Mouse (Mus musculus): ENCODE measurements around the gene Itpr2.

Gene Itpr2

DNA sequence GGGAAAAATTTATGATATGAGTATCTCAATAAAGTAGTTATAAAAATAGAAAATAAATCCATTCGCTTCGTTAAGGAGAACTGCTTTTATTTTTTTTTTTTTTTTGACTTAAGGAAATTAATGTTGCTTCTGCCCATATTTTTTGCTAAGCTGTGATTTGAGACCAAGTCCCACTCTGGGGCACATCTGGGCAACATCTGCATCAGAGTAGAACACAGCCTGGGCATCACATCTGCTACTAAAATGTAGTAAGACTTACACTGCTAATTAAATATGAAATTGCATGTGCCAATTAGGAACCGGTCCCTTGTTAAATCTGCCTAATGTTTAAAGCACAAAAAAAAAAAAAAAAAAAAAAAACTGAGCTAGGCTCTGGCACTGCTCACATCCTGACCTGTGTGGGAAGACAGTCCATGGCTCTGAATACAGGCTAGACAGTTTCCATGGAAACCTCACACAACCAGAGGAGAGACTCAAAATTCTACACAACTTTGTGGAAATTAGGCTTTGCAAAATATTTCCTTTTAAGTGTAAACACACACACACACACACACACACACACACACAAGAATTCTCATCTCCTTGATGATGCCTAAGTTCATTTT lies 247.7 kb downstream of the Itpr2 start:
- no peak for DNase-seq

DNA sequence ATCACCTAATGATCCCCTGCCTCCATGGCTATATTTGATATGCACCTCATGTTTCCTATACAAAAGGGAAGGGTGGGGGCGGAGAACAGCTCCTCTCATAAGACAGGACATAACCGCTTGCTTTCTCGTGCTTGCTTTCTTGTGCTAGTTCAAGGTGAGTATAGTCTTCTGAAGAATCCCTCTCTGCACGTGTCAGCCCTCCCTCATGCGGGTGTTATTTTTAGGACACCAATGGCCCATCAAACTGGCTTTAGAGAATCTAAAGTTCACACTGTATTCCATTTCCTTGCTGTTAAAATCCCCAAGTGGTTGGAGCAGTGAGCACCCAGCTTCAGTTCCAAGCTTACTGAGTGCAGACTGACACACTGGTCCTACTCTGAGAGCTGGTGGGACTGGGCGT lies 252.9 kb downstream of the Itpr2 start:
- DNase-seq, result no peak

DNA sequence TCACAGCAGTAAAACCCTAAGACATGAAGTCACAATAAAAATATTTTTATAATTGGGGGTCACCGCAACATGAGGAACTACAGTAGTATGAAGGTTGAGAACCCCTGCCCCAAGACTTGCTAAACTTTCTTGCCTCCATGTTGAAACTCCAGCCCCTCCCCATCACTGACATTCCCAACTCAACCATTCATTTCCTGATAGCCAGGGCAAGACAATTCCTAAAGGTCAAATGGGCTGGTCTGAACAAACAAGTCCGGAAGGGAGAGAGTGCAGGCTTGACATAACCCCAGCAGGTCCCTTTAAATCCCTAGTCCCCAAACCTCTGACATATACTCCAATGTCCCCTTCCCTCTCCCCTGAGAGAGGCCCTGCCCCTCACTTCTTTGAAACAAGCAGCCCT lies 253.7 kb downstream of the Itpr2 start:
- no peak for DNase-seq

DNA sequence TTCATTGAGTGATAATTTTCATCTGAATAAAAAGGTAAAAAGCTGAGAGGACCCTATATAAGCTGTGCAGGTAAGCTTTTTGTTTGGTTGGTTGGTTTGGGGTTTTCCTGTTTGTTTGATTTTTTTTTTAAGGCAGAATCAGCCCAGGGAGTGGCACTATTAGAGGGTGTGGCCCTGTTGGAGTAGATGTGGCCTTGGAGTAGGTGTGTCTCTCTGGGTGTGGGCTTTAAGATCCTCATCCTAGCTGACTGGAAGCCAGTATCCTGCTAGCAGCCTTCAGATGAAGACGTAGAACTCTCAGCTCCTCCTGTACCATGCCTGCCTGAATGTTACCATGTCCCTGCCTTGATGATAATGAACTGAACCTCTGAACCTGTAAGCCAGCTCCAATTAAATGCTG lies 254.1 kb downstream of the Itpr2 start:
- no peak for DNase-seq

DNA sequence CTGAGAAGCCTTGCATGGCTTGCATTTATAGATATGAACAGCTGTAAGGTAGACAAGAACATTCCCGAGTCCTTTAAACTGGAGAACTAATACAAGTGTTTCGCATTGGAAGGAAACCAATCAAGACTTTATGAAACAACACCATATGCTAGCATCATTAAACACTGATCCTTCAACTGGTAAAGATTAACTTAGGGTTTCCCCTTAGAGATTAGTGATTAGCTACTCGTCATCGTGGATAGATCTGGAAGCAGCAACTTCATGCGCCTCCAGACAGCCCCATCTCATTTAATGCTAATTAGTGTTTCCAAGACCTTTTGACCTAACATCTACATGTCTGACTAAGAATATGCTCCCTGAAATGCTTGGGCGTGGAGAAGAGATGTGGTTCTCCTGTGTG lies 255.7 kb downstream of the Itpr2 start:
- no peak for DNase-seq

DNA sequence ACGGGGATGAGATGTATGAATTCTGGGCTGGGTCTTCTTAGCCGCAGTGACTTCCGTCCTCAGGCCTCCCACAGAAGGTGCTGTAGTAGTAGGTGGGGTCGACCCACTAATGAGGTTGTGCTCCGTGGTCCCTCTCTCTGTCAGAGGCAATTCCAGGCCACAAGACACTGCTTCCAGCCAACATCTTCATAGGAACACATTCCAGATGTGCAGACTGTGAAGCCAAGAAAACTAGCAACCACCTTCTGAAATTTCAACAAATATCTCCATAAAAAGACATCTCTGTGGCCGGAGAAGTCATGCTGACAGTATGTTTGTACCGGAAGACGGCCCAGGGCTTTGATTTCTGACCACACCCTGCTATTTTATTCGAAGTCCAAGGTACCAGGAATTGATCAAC lies 256.1 kb downstream of the Itpr2 start:
- DNase-seq, result no peak

DNA sequence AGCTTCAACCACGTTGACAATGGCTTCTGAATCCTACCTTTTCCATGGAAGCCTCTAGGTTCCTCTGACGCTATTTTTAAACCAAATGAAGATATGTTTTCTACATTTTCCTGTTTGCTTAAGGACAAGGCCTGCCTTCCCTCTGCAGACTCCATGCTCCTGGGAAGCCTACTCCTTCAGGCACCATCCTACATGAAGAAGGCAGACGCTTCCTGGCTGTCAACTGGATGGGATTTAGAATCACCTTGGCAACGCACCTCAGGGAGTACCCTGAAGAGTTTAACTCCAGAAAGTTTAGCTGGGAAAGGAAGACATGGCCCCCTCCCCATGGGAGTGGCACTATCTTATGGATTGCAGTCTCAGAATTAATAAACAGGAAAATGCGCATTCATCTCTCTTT lies 259.0 kb downstream of the Itpr2 start:
- DNase-seq, result no peak

DNA sequence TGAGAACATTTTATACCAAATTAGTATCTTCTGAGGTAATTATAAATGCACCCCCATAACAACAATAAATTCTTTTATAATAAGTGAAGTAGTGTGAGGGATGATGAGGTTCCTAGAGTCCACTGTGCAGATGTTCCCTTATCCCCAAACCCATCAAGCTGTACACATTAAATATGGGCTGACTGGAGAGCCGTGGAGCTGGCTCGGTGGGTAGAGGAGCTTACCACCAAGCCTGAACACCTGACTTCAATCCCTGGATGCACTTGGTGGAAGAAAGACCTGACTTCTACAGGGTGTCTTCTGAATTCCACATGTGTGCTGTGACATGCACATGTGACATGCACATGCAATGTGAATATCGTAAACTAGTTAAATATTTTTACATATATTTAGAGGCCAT lies 260.7 kb downstream of the Itpr2 start:
- DNase-seq, result no peak

DNA sequence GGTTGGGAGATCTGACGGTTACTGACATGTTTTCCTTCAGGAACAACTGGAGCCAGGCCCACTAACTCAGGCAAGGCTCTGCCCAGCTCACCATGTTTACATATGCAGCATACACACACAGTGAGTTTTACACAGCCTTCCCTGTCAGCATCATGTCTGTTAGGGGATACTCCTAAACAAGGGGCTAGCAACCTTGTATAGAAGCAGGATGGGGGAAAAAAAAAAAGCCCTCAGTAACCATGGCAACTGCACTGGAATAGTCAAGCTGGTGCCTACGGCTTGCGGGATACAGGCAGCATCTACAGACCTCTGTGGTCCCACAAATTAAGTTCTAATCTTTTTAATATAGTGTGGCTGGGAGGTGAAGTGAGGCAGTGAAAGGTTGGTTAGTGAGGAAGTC lies 266.9 kb downstream of the Itpr2 start:
- DNase-seq, result no peak

DNA sequence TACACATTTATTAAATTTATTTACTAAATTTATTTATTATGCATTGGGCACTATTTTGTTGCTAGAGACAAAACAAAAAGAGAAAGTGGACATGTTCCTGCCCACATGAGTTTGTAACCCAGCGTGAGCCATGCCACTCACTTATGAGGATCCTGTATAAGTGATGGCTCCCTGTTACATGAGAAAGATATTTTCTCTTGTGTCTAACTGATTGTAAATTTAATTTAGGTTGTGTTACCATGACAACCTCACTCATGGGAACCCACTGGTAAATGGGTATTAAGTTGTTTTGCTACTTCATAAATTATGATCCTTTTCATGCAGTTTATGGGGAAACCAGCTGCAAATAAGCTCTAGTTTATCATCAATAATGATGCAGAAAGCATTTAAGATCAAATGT lies 267.6 kb downstream of the Itpr2 start:
- DNase-seq, result no peak

DNA sequence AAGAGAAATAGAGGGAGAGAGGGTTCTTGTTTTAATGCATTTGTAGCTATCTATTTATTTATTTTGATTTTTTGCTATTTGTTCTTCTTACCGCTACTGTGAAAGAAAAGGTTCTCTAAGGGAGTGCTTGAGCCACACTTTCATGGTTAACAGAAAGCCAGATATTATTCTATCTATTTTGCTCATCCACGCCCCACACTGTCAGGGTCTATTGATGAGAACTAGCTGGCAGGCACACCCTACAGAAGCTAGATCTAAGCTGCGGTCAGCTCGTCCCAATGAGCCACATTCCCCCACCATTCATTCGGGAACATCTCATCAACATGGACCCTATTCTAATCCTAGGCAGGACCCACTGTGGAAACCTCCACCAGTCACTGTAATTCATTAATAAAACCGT lies 271.1 kb downstream of the Itpr2 start:
- DNase-seq, result no peak

DNA sequence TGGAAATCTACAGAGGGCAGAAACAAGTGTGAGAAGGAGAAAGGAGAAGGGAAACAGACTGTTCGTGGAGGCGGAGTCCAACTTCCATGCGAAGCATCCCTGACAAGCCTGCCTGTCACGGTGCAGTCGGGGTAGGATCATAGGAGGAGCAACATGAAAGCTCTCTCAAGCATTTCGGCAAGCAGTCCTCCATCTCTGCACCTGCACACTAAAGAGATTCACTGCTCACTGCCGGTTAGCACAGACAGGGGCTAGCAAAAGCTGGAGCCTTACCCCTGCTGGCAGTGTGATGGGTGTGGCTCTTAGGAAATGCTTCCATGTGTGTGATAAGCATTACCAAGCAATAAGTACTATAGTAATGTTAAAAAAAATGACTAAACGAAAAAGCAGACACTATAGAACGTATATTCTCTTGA lies 271.6 kb downstream of the Itpr2 start:
- DNase-seq, result no peak

DNA sequence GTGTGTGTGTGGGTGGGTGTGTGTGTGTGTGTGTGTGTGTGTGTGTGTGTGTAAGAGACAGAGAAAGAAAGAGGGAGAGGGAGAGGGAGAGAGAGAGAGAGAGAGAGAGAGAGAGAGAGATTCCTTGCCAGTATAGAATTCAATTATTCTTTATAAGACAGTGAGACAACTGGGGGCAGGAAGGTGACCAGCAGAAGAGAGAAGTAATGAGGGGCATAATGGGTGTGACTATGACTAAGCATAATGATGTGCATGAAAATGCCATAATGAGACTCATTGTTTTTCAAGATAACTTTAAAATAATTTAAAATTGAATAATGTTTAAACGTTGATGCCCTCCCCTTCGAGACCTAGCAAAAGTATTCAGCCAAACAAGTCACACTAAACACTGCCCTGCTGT lies 272.1 kb downstream of the Itpr2 start:
- no peak for DNase-seq

DNA sequence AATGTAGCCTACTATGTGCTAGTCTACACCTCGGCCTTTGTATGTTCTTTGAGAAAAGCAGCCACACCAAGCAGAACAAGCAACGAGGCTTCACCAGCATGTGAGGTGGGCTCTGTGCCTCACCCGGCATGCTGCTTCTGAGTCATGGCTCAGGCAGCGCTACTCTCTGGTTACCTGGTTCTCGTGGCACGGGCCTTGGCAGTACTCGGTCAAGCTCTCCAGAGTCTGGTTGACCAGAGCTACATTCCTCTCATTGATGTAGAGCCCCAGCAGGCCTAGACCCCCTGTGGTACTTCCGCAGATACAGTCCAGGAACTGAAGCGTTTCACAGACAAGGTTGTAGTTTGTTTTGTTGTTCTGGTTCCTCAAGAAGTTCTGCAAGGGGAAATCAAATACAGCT lies 272.5 kb downstream of the Itpr2 start:
- no peak for DNase-seq

DNA sequence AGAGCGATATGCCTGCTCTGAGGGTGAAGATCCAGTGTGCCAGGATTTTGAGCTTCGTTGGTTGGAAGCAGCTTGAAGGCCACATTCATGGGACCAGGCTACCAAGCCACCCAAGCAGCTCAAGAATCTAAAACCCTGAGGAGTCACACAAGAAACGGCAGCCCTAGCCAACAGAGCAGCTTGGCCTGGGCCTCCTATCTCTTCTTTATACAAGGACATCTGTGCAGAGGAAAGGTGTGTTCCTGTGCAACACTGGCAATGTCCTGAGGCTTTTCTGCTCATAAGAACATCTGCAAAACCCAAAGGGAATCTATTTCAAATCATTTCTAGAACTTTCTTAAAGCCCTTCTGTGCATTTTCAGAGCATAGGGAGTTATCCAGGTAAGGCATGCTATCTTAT lies 274.0 kb downstream of the Itpr2 start:
- DNase-seq, result no peak

DNA sequence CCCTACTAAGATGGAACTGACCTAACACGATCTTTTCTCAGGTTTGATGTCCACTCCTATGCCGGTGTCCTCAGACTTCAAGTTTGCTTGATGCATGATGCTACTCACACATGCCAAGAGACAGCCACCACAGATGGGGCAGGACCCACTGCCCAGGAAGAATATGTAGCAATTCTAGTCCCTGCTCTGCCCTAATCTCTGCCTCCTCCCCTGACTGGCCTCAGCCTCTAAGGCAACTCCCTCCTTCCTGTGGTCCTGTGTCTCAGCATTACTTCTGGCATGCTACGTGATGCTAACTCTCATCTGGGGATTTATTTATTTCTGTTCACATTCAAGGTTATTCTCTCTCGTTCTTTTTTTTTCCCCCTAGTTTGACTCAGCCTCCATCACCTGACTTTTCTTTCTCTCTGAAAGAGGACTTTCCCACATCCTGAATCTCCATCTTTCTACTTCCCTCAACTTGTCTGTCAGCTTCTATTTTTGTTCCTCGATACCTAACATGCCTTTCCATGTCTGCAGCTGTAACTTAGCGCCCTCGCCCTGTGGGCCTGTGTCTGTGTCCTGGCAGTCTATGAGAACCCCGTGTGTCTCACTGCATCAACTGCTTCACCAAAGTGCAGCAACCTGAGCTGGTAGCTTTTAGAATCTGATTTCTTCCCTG lies 279.5 kb downstream of the Itpr2 start:
- DNase-seq, result peak; percentile 32

DNA sequence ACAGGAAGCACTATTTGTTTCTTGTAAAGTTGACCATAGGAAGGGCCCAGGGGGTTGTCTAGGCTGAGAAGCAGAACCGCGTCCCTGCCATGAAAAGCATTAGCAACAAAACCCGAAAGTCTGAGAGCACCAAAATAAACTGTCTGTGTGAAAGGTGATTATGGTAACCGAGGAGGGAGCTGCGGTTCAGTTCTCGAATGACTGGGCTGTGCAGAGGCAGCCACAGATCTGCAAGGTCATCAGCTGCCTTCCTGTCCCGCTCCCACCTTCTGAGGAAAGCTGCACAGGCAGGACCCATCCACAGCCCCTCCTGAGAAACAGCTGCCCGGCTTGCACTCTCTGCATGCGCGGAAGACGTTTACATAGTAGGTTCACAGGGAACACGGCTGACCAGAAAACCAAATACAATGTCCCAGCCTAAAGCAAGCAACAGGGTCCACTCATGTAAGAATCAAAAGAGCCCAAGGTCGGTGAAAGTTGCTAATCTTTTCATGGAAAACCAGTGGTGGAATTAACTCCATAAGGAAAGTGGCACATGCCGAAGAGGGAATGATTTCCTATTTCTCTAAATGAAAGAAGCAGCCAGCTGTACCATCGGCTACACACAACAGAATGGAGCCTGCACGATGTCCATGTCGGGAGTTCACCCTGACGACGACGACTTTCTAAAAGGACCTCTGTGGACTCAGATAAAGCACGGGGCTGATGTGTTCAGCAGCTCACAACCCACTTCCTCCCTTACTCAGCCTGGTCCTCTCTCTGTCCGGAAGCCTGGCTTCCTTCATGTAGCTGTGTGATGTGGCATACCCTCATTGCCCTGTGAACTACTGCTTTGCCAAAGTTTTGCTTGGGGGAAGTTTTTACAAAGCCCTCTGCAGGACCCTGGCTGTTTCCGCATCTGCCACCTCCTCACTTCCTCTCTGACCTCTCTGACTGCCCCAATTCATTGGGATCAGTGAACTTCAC lies 280.4 kb downstream of the Itpr2 start:
- DNase-seq, result peak; percentile 86

DNA sequence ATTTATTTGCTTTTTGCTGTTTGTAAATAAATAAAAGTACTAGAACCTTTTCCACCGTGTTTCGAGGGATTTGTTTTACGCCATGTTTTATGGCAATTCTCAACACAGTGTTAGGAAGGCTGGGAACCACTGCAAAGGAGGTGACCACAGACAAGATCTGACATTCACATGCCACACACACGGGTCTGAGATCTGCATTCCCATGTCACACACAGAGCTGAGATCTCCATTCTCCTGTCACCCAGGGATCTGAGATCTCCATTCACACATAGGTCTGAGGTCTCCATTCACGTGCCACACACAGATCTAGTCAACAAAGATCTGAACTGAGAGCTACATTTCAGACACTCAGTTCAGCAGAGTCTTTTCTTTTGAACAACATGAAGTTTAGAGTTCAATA lies 282.0 kb downstream of the Itpr2 start:
- no peak for DNase-seq

DNA sequence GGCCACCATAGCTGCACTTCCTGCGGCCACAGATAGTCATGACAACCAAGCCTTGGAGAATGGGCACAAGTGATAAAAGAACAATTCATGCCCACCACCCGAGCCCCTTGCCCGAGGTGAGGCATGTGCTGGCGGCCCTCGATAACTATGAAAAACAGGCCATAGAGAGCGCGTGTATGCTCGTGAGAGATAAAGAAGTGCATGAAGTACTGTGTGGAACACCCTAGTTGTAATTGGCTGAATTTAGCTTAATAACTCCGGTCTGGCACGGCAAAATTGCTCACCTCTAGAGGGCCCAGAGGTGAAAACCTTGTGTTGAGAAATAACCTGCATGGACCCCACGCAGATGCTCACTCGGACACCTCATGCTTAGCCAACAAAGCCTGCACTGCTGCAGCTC lies 282.5 kb downstream of the Itpr2 start:
- DNase-seq, result no peak

DNA sequence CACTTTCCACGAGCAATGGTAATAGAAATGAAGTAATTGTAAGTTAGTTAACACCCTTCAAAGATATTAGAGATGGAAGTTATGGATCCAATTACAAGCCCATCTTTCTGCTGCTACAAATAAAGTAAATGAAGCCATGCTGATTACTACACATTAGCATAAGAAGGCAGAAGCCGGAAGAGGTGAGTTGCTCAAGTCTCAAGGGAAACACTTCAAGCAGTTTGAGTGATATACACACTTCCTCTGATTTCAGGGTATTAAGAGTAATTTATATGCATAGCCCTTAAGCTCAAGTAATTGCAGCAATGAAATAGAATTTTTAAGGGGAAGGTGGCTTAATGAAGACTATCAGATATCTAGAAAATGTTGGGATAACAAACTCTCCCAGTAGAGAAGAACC lies 286.7 kb downstream of the Itpr2 start:
- no peak for DNase-seq

DNA sequence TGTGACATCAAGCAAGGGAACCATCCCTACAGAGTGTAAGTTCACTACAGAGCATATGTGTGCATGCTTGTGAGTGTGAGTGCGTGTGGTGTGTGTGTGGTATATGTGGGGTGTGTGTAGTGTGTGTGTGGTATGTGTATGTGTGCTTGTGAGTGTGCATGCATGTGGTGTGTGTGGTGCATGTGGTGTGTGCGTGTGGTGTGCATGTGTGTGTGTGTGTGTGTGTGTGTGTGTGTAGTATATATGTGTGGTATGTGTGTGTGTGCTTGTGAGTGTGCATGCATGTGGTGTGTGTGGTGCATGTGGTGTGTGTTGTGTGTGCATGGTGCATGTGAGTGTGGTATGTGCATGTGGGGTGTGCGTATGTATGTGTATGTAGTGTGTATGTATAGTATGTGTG lies 289.7 kb downstream of the Itpr2 start:
- DNase-seq, result no peak

DNA sequence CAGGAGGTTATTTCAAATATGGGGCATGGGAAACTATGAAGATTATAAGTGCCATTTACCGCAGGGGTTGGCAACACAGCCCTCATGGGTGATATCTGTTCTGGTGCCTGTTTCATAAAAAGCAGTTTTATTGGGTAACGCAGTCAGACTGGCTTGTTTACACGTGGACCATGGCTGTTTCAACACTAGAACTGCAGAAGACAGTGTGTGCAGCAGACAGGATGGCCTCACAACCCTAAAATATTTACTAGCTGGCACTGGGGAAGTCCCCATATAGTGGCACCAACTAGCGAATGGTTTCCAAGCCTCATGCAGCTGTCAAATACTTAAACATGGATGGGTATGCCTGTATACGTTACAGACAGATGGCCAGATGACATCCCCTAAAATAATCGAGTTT lies 290.8 kb downstream of the Itpr2 start:
- peak; percentile 69 for DNase-seq

DNA sequence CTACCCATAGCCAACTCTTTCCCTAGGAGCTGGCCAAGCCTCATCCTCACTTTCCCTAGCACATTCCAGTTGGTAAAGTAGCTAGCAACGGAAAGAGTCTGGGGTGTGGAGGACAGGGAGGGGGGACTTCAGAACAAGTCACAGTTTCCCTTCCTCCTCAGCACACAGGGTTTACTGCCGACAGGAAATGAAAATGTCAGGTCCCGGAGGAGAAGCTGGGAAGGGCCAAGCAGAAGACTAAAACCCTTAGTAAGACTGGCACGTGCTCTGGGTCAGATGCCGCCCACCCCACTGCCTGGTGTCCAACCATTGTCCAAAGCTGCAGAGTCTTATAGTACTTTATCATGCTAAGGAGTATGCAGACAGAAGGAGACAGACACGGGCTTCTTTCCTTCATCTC lies 293.0 kb downstream of the Itpr2 start:
- peak; percentile 74 for DNase-seq
